Mouse (Mus musculus) heart, adult 2 months (tissue): Measurements from ENCODE around the gene Rab23.

Experiments used
- CTCF ChIP-seq: fragments of 200-600 bp; IDR thresholded peaks from 2 replicates; pipeline ENCODE4 v1.8.1; 2022; ENCODE audit warnings: antibody characterized with exemption, mild to moderate bottlenecking, moderate library complexity
- EP300 ChIP-seq: fragments of 200-500 bp; IDR thresholded peaks from 2 replicates; pipeline ENCODE4 v1.6.1; 2011; ENCODE audit warnings: low read depth, low read length, control low read depth; ENCODE audit not compliant: insufficient read depth

DNA sequence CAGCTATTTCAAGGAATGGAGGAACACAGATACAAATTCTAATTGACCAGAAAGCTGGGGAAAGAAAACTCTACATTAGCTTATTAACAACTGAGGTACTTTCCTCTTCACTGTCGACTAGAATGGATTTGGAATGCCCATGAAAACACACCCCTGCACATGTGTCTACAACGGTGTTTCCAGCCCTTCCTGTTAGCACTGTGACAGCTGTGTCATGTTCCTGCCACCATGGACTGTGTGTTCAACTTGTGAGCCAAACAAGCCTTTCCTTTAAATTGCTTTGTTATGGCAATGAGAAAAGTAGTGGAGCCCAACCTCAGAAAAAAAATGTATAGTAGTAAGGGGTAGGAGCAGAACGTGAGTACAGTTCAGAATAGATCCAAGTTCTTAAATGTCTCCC, 68.8 kb downstream of the Rab23 start:
- TF ChIP-seq EP300 (no peak), CTCF (no peak)
